8 mouse cellular contexts compared by ENCODE assay signal in the genomic region with DNA sequence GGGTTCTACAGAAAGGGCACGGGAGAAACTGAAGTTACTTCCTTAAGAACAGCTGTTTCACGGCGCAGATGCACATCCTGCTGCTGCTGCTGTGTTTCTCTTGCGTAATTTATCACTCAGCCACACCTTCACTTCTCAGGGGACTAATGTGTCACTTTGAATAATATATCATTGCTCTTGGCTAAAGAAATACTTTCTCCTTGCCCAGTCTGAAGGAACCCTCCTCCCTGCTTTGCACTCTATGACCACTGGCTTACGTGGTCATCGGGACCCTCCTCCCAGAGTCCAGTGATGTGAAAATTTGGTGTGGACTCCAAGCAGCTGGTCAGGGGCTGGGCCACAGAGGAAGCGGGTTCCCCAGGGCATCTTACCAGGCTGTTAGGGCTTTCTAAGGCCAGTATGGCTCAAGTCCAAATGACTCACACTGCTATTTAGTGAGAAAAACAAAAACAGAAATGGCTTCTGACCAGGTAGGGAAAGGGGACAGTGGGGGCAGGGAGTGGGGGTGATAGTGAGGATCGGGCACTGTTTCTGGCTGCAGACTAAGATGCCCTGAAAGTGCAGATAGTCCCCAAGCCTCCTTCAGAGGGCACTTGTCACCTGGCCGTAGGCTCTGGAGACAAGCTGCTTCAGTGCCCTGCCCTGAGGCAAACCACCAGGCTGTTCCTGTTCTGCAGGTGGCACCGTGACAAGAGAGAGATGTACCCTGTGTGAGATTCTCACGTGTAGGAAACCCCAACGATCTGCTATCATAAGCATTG. TPM values are rescaled to one million over a fixed set of nuclear protein-coding genes. Genes with fewer than 3 reads are reported as not detected.
DNase-seq lines count a peak whose midpoint lies in the region; TF ChIP-seq lines count a peak whose summit lies in the region.

No protein-coding gene starts in this region.

- no peaks in the 10 kb centered on the region for H3K27me3 ChIP-seq in heart, adult 2 months (ENCODE audit: control insufficient read depth, insufficient read depth, low read length)
- H3K27me3 ChIP-seq in heart, embryonic 10.5 days (ENCODE audit: insufficient read depth, poor library complexity, severe bottlenecking) = no peaks in the 10 kb centered on the region

- intact Hi-C loops in heart, adult 2 months (cut with DNase I) = loop anchor here (2.0 kb wide), 1 partner anchor 35 kb away; the partner anchor contains the start of gene Arntl

- no peak for TF ChIP-seq POLR2A in heart, adult 2 months (IDR thresholded peaks at IDR 0.05; ENCODE audit: insufficient read depth, low read depth, low read length)

- H3K4me1 ChIP-seq in heart, adult 2 months (ENCODE audit: control insufficient read depth, insufficient read depth, low read length) = peaks cover 29% of the 10 kb centered on the region
- H3K4me1 ChIP-seq in heart, embryonic 10.5 days = peaks cover 25% of the 10 kb centered on the region

- 0 out of 2 replicates have a peak, but pooled peaks have one; percentile 25 for TF ChIP-seq EP300 in heart, adult 2 months (IDR thresholded peaks at IDR 0.05; ENCODE audit: insufficient read depth, low read depth, low read length)

- no peak overlapping the region for H3K9ac ChIP-seq in heart, adult 2 months (ENCODE audit: low read depth, low read length)

- DNase-seq in heart, adult 2 months = peak; percentile 59 to 67
- DNase-seq in heart, embryonic 10.5 days (ENCODE audit: low spot score) = no peak
- DNase-seq in A20 (ENCODE audit: low read depth, low spot score) = peak; percentile 68
- DNase-seq in cerebellum, adult 18-20 months = peak; percentile 63 to 69
- peak; percentile 46 for DNase-seq in heart, postnatal 4 days
- peak; percentile 47 for DNase-seq in naive thymus-derived CD4-positive, alpha-beta T cell, adult 2 months (ENCODE audit: low read depth)
- DNase-seq in embryo, embryonic 11 days = no peak
- DNase-seq in right cerebral cortex, postnatal 10 days (ENCODE audit: low spot score in 2 of 2) = no peak

- H3K27ac ChIP-seq in heart, adult 2 months = peak overlapping the region; percentile 51
- no peak overlapping the region for H3K27ac ChIP-seq in heart, embryonic 10.5 days

- peaks cover 2% of the 10 kb centered on the region; the same call in 1 of the 2 replicates for H3K79me2 ChIP-seq in heart, adult 2 months (replicated peaks; ENCODE audit: control insufficient read depth, insufficient read depth, low read length)

- 22% methylated on average over 12 of the region's 12 CpGs for WGBS in heart, adult 2 months
- WGBS in heart, embryonic 10.5 days = 80% methylated on average over 12 of the region's 12 CpGs

- no peaks in the 10 kb centered on the region for H3K9me3 ChIP-seq in heart, embryonic 10.5 days

- H3K36me3 ChIP-seq in heart, adult 2 months (ENCODE audit: control insufficient read depth, insufficient read depth, low read length) = peaks cover 6% of the 10 kb centered on the region
- no peaks in the 10 kb centered on the region for H3K36me3 ChIP-seq in heart, embryonic 10.5 days

- H3K4me3 ChIP-seq in heart, adult 2 months = no peak overlapping the region
- H3K4me3 ChIP-seq in heart, embryonic 10.5 days = no peak overlapping the region

- TF ChIP-seq CTCF in heart, adult 2 months (IDR thresholded peaks at IDR 0.05) = no peak

RNA-seq across cellular contexts. Expression of gene Arntl, which starts 34.8 kb away (rescaled TPM):
- total RNA-seq in heart, adult 2 months (2021) = 10 to 100 TPM in 1 of 2 experiments, 1 to 10 TPM in 1; 7.2 to 26.7 TPM
- 6.6 and 17.1 TPM in 2 replicates for polyA plus RNA-seq in heart, adult 2 months (2012; rRNA removed)
- polyA plus RNA-seq in heart, embryonic 10.5 days (2016; fragmentation: Nextera tagmentation; extraction: Ambion mirVana) = 6.3 and 7.0 TPM in 2 replicates
- 10 to 100 TPM in 1 of 2 experiments, 1 to 10 TPM in 1; 9.6 to 10.0 TPM for total RNA-seq in heart, postnatal 4 days (2021)

Comparison
In these comparisons a context has a peak if more than half of its experiments do, and no peak if none do; other contexts are left out.
1. DNase-seq: peak in heart, adult 2 months (2 of 2), A20 (single experiment), cerebellum, adult 18-20 months (2 of 2), heart, postnatal 4 days (single experiment) and naive thymus-derived CD4-positive, alpha-beta T cell, adult 2 months (single experiment); none in heart, embryonic 10.5 days (single experiment), embryo, embryonic 11 days (single experiment) and right cerebral cortex, postnatal 10 days (0 of 2).